Mouse (Mus musculus): Measurements from ENCODE around the gene Tspan18.

Gene Tspan18

DNA sequence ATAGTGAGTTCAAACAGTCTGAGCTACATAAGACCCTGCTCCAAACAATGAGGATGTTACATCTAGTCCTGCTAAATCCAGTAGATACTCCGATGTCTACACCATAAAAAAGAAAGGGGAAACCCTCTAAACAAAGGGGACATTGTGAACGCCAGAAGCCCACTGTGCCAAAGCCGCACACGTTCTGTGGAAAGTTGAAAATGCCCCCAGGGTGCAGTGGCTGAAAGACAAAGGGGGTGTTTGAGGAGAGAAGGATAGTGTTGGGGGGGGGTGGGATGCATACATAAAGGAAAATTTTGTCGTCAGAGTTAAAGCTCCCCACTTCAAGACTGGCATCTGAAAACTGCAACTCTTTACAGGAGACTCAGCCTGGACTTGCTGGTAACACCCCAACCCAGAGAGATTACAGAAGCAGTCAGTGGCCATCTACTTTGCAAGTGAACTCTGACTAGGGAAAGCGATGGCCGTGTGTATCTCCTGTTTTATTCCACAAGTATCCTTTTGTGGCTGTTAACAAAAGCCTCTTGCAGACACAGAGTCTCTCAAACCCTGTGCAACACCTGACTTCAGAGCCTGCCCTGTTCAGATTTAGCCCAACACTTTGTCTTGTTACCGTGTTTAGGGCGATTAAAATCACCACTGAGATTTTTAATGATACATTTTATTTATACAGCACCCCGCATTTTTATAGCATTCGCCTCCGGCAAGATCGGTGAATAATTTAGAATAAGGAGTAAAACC, 42.9 kb downstream of the Tspan18 start:
- no peak for DNase-seq (ENCODE audit: low spot score in 2 of 2)

DNA sequence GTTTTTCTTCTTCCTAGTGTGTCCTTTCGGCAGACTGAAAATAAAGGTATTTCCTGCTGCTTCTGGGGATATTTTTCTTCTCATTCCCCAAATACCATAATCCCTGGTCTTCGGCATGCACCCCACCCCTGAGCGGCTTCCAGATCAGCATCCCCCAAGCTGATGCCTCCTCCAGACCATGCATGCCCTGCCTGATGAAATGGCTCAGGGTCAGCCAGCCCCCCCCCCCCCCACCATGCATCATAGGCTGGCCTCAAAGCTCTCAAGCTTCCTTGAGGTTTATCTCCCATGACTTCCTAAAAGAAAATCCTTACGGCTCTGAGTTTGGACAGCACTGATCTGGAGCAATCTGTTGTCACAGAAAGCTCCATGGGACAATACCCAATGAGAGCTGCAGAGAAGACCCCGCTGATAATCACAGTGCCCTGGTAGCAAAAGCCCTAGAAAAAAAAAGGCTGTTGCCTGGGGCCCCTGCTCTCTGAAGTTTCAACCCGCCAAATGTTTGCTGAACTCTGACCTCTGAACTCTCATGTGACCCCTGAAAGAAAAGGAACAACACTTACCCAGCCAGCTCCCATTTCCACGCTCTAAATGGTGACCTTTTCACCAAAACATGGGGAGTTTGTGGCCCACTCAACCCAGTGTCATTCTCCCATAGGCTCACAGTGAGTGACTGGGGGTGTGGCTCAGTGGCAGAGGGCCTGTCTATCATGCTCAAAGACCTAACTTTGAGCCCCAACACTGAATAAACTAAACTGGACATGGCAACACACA, 43.8 kb downstream of the Tspan18 start:
- no peak for DNase-seq (ENCODE audit: low spot score in 2 of 2)

DNA sequence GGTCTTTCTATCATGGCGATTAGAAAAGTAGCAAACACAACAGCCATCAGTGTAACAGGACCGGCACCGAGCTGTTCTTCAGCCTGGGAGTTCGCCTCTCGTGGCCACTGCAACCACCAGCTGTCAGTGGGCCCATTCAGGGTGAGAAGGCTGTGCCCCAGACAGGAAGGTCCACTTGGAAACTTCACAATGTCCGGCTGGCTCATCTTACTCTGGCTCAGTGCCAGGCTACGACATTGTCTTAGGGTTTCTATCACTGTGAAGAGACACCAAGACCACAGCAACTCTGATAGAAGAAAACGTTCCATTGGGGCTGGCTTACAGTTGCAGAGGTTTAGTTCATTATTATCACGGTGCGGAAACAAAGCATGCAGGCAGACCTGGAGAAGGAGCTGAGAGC, 45.1 kb downstream of the Tspan18 start:
- no peak for DNase-seq (ENCODE audit: low spot score in 2 of 2)

DNA sequence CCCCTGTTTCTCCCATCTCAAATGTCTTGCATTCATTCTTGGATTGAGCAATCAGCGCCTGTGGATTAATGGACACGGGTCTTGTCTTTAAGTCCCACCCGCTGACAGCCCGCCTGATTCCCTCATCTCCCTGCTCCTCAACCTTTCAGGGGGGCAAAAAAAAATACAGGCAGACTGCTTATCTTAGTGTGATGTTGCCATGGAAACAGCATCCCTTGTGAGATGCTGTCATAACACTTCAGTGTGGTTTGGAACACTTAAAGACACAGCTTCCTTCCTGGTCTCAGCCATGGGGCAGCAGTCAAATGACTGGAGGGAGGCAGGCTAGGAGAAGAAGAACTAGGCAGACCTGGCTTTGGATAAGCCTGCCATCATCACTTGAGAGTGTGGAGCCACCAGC, 47.0 kb downstream of the Tspan18 start:
- no peak for DNase-seq (ENCODE audit: low spot score in 2 of 2)

DNA sequence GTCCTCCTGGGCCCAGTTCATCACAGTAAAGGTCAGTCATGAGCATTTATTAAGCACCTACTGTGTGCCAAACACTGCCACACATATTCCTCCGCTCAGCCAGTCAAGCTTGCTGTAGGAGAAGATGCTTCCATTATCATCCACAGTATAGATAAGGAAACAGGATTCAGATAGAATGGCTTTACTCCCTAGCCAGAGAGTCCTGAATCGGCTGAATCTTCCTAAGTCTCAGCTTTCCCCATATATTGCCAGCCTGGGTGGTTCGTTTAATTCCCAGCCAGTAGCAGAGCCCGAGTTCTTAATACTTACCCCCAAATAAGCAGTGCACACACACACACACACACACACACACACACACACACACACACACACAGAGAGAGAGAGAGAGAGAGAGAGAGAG, 47.6 kb downstream of the Tspan18 start:
- DNase-seq (ENCODE audit: low spot score in 2 of 2): no peak

DNA sequence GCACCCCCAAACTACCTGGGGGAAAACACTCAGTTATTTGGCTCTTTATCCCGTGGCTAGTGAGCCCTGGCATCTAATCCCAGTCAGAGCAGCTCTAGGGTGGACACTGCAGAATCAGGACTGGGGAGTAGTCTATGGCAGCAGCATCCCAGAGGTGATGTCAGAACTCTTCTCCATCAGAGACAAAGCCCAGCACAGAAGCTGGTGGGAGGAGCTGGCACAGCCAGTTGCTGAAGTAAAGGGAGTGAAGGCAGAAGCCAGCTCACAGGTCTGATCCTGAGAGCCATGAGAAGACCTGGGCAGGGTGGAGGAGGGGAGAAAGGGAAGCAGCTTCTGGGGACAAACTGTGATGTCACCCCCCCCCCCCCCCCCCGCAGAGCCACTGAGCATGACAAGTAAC, 48.0 kb downstream of the Tspan18 start:
- DNase-seq (ENCODE audit: low spot score in 2 of 2): no peak

DNA sequence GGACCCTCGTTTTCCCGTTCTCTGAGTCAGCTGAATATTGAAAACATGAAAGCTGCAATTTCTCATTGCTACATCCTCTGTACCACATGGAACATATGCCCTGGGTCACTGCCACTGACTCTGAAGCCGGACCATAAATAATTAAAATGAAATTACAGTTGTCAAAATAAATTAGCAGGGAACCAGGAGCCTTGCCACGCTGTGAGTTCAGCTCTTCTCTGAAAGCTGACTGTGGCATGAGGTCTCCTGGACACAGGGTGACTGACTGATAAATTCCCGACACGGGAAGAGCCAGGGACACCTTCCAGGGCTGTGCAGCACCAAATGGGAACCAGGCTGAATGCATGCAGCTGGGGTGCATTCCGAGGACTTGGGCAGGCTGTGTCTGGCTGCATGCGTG, 48.5 kb downstream of the Tspan18 start:
- DNase-seq (ENCODE audit: low spot score in 2 of 2): no peak

DNA sequence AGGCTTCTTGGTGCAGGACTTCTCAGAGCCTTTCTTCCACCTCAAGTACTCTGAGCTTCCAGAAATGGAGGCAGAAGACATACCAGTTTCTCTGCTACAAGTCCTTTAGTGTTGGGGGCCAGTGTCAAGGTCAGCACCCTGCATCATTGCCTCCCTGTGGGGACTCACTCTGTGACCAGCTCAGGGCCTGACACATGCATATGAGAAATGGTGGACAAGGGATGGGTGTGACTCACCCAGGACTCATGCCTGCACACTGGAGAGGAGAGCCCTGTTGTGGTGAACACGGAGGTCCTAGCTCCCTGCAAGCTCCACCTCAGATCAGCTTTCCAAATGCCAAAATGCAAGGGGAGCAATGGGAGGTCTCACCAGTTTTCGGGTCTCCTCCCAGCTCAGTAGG, 49.7 kb downstream of the Tspan18 start:
- DNase-seq (ENCODE audit: low spot score in 2 of 2): no peak

DNA sequence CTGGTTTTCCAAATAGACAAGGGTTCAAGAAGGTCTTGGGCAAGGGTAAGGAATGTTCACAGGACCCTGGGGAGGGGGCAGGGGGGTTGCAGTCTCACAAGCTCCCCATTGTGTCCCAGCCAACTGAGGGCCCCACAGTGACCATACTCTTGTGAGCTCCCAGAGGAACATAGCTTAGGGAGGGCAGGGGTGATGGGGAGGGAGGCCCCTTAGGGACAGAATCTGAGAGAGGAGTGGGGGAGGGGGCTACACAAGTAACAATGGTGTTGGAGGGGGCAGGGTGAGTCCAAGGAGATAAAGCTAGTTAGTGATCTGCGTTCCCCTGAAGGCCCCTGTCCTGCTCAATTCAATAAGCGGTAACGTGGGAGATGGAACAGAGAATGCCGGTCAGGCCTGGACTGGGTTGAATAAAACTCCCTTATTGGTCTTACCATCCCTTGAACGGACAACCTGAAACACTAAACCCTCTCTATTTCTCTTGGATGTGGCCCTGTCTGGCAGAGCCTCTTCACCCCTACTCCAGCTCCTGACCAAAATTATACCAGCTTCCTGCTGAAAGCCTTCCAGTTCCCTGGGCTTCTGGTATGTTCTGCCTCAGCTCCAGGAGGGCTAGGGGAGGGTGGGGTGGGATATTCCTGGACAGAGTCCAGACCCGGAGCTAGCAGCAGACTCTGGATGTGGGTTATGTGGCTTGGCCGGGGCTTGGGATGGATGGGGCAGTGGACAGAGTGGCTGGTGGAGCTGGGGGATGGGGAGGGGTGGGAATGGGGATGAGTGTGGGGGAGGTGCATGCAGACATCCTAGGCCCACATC, 50.6 kb downstream of the Tspan18 start:
- no peak for DNase-seq (ENCODE audit: low spot score in 2 of 2)

DNA sequence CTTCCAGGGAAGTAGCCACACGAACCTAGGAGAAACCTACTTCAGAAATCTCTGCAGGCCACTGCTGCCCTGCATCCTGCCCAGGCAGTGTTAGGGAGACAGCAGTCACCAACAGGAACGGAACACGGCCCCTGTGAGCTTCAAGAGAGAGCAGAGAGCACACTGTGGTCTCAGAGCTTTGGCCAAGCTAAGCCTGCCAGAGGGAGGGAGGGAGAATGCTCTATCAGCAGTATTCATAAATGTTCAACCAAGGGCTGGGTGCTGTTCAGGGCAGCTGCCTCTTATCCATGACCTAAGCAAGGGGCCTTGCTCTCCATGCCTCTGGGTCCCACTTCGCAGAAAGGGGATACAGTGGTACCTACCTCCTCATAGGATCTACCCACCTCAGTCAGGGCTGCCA, 51.7 kb downstream of the Tspan18 start:
- DNase-seq (ENCODE audit: low spot score in 2 of 2): no peak

DNA sequence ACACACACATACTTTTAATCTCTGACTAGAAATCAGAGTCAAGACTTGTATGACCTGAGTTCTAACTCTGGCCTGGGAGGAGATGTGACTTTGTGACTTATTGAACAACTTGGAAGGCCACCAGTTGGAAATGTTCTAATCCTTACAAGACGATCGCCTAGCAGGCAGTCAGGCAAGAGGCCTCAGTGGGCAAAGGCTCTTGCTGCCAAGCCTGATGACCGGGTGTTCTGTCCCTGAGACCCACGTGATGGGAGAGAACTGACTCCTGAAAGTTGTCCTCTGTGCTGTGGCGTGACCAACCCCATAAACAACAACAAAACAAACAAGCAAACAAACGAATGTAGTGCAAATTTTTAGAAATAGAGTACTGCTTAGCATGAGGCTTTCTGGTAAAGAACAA, 52.8 kb downstream of the Tspan18 start:
- DNase-seq (ENCODE audit: low spot score in 2 of 2): no peak

DNA sequence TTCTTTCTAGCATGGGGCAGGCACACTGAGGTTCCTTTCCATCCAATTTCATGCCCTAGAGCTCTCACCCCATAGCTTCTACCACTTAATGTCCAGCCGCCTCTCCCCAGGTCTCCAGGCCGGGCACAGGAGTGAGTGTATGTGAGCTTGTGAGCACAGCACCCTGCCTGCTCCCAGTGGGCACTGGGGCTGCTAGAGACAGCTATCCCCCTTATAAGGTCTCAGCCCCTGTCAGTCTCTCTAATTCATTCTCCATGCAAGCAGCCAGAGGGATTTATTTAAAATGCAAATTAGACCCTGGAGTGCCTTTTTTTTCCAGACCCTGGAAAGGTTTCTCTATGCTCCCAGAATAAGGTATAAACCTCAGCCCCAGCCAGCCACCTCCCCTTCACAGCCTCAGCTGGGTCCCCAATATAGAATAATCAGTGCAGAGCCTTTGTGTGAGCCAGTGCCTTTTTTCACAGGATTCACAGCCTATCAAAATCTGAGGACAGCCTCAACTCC, 54.1 kb downstream of the Tspan18 start:
- no peak for DNase-seq (ENCODE audit: low spot score in 2 of 2)

DNA sequence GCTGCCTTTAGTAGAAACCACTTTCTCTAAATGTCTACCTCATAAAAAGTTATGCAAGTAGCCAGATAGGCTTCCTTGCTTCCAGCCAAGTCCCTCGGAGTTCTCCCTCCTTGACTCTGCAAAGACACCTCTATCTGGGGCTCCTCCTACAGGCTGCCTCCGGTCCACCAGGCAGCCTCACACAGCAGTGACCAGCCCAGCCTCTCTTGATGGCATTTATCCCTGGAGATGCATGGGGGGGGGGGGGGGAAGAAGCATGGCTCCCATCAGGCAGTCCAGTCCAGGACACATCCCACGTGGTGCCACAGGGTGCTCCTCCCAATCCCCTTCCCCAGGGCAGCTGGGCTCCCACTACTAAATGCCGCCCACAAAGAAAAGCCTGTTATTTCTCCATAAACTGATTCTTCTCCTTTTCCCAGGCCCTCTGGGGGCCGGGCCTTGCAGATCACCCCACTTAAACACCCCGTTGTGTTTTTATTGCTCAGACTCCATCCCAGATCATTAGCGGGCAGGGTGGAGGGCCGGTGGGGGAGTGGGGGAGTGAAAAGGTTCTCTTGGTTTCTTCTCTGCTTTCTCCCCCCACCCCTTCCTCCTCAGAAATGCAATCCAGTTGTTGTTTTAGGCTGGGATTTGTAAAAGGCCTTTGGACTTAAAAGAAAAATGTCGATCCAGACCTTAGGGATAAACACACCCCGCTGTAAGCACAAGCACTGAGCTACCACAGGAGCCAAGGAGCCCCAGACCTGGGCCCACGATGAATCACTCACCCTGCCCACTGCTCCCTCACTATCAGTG, 55.9 kb downstream of the Tspan18 start:
- DNase-seq (ENCODE audit: low spot score in 2 of 2): no peak

DNA sequence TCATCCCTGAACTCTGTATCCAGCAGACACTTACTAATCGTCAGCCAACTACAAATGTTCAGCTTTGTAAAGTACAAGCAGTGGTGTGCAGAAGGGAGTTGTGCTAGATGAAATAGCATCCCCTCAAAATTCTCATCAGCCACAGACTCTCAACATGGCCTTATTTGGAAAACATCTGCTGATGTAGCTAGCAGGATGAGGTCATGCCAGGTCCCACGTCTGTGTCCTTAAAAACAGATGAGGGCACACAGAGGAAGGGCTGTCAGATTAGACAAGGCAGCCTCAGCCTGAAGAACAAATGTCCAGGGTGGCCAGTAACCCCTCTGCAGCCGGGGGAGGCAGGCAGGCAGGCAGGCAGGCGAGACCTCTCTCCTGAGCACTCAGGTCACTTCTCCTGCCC, 56.8 kb downstream of the Tspan18 start:
- no peak for DNase-seq (ENCODE audit: low spot score in 2 of 2)

DNA sequence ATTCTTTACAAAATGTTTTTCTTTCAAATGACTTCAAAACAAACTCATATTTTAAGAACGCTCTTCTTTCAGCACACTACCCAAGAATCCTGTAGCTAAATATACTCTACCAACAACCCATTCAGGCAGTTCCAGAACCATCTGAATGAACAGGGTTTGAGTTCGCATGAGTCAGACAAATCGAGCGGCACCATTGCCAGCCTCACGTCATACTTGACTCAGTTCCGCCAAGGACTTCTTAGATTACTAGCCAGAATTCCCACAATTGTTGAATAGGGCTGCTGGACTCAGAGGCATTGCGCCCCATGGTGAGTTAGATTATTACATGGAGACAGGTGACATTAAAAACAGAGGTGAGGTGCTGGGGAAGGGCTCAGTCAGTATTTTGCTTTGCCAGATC, 58.3 kb downstream of the Tspan18 start:
- no peak for DNase-seq (ENCODE audit: low spot score in 2 of 2)

DNA sequence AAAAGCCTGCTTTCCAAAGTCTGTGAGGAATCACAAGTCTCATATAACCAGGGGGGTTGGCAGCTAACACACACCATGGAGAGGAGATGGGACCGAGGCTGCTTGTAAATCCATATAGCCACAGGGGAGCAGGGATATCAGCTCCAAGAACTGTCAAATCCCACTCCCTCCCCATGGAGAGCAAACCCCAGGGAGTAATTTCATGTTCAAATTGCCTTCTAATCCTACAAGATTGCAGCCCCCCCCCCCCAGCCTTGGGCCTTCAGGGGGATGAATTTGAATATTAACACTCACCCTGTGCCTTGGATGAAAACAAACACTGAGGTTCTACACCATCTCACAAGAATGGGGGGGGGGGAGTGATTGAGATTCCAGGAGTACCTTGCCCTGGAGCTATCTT, 60.4 kb downstream of the Tspan18 start:
- DNase-seq (ENCODE audit: low spot score in 2 of 2): no peak

DNA sequence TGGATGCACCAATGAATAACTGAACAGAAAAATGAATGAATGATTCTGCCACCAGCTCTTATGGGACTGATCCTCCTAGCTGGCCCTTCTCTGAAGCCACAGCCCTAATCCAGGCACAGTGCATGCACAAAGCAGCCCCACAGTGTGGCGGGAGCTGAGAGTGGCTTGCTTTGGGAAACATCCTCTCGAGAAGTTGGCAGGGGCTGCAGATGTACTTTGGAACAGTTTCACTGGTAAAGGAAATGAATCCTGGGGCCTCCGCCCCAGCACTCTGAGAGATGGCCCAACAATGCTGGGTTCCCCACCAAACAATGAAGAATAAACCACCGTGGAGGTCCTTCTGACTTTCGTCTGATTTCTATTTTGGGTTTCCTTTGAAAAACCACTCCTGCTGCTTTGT, 64.2 kb downstream of the Tspan18 start:
- no peak for DNase-seq (ENCODE audit: low spot score in 2 of 2)

DNA sequence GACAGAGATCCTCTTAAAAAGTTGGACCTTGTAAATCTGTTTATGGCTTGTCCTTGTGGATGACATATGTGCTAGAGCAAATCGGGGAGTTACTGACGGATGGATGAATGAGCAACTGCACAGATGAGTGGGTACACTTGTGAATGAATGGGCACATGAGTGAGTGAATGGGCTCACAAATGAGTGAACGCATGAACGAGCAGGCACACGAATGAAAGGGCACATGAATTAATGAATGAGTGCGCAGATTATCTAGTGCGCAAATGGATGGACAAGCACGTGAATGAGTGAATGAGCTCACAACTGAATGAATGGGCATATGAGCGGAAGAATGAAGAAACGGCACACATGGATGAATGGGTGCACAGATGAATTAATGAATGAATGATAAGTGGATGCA, 64.7 kb downstream of the Tspan18 start:
- DNase-seq (ENCODE audit: low spot score in 2 of 2): no peak

DNA sequence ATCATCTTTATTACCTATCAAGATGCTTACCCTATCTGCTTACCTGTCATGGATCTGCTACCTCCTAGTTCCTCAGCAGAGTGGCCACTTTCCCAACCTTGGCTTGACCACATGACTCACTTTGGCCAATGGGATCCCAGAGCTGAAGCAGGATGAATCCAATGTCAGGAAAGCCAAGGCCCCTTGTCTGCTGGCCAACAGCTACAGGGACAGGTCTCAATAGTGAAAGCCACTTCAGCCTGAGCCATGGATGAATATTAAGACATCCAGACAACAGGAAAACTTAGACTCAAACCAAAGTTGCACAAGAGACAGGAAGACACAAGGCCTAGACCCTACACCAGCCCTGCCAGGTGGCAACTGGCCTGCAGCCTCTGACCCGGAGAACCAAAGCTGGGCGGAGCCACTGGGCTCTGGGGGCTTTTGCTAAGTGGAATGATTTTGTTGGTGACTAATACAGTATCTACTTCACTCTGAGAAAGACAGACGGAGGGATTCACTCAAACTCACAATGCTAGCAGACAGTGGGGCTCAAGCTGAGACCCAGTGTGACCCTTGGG, 65.5 kb downstream of the Tspan18 start:
- no peak for DNase-seq (ENCODE audit: low spot score in 2 of 2)

DNA sequence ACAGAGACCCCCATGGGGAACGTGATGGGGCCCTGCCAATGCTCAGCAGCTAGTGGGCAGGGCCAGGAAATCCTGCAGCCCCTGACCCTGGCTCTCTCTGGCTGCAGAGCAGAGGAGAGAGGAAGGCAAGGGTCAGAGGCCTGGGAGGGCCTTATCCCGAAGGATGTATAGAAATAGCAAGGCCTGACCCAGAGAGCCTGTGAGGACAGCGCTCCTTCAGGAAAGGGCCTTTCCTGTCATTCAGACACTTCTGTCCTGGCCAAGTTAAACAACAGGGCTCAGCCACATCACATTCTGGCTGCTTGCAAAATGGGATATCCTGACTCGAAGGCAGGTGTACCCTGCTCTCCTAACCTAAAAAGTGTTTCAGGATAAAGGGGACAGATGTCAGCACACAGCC, 66.5 kb downstream of the Tspan18 start:
- DNase-seq (ENCODE audit: low spot score in 2 of 2): no peak

DNA sequence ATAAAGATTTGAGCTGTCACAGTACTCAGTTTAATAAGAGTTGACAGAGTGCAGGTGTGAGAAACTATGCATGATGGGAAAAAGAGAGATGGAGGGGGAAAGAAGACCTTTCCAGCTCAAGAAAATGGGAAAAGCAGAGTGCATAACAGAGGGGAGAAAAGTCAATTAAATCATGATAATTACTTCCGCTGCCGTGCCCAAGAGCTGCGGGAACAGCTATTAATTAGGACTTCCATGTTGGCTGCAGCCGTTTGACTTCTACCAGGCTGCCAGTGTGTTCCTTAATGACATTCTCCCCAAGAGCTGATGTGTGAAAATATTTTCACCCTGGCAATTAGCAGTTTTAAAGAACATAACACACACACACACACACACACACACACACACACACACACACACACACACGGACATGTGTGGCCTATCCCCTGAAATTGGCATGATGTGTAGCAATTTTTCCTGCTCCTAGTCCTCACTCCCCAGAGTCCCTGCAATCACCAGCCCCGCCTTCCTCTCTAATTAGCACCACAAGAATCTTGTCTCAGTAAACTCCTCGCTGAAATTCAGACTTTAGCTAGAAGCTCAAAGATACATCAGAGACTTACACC, 67.6 kb downstream of the Tspan18 start:
- DNase-seq (ENCODE audit: low spot score in 2 of 2): no peak

All from spleen, postnatal 10 days (tissue).